Mouse (Mus musculus) small intestine, adult 2 months (tissue): ENCODE results near the gene Zfp1.

ENCODE experiments used
- CTCF ChIP-seq: fragments of 200-500 bp; IDR thresholded peaks from 2 replicates; pipeline ENCODE4 v1.5.1; 2012; ENCODE audit warnings: low read depth, mild to moderate bottlenecking, control low read depth, inconsistent platforms, low read length, moderate library complexity, mixed read lengths; ENCODE audit not compliant: insufficient replicate concordance, insufficient read length; ENCODE audit errors: extremely low read depth
- POLR2A ChIP-seq: fragments of 200-500 bp; IDR thresholded peaks from 2 replicates; pipeline ENCODE4 v1.6.1; 2012; ENCODE audit warnings: low read depth, mild to moderate bottlenecking, control low read depth, inconsistent platforms, low read length, moderate library complexity

- TF ChIP-seq POLR2A (no peak), CTCF (no peak)
Measured at GRCm38 (mm10) chr8:111594044-111594840, 49.0 kb upstream of the Zfp1 start.
